Mouse (Mus musculus): ENCODE measurements around the gene Ankrd66. TPM values are rescaled to one million over a fixed set of nuclear protein-coding genes. Genes with fewer than 3 reads are reported as not detected.

The Ankrd66 gene
- polyA plus RNA-seq, 1 experiment: 0.06 TPM

- no peaks in the 10 kb centered on the region; the same call in 1 of the 2 replicates for H3K4me1 ChIP-seq (ENCODE audit: control insufficient read depth, insufficient read depth, insufficient read length)
- DNase-seq (ENCODE audit: low read depth in 1 of 2, low spot score in 2 of 2): no peak
- TF ChIP-seq CTCF (IDR thresholded peaks at IDR 0.05; ENCODE audit: extremely low read depth, insufficient read depth, insufficient read length, insufficient replicate concordance) (no peak), POLR2A (IDR thresholded peaks at IDR 0.05; ENCODE audit: low read depth, low read length) (no peak)
- H3K27ac ChIP-seq (ENCODE audit: insufficient read depth, low read length): peak overlapping the region; percentile 22; the same call in 1 of the 2 replicates
- no peaks in the 10 kb centered on the region for H3K36me3 ChIP-seq (ENCODE audit: control insufficient read depth, insufficient read depth, low read length)
- no peak overlapping the region for H3K4me3 ChIP-seq (ENCODE audit: extremely low read depth, insufficient read depth, insufficient read length)
- no peaks in the 10 kb centered on the region for H3K27me3 ChIP-seq (ENCODE audit: control insufficient read depth, insufficient read depth, low read length)
- 58% methylated on average over 3 of the region's 3 CpGs for WGBS
These were observed 37.0 kb upstream of the Ankrd66 start for GRCm38 (mm10) chr17:43580456-43580855.

GRCm38 (mm10) chr17:43573624-43574073, 30.2 kb upstream of the Ankrd66 start:
- TF ChIP-seq CTCF (IDR thresholded peaks at IDR 0.05; ENCODE audit: extremely low read depth, insufficient read depth, insufficient read length, insufficient replicate concordance) (no peak), POLR2A (IDR thresholded peaks at IDR 0.05; ENCODE audit: low read depth, low read length) (no peak)
- Histone ChIP-seq H3K27ac (ENCODE audit: insufficient read depth, low read length) (no peak overlapping the region), H3K4me1 (ENCODE audit: control insufficient read depth, insufficient read depth, insufficient read length) (peaks cover 4% of the 10 kb centered on the region; the same call in 1 of the 2 replicates), H3K27me3 (ENCODE audit: control insufficient read depth, insufficient read depth, low read length) (no peaks in the 10 kb centered on the region), H3K36me3 (ENCODE audit: control insufficient read depth, insufficient read depth, low read length) (no peaks in the 10 kb centered on the region), H3K4me3 (ENCODE audit: extremely low read depth, insufficient read depth, insufficient read length) (no peak overlapping the region)
- 46% methylated on average over 3 of the region's 3 CpGs for WGBS
- peak in 1 of 2 experiments; percentile 14 for DNase-seq (ENCODE audit: low read depth in 1 of 2, low spot score in 2 of 2)

- Histone ChIP-seq H3K4me3 (ENCODE audit: extremely low read depth, insufficient read depth, insufficient read length) (no peak overlapping the region), H3K27ac (ENCODE audit: insufficient read depth, low read length) (peak overlapping the region; percentile 44; the same call in 1 of the 2 replicates), H3K36me3 (ENCODE audit: control insufficient read depth, insufficient read depth, low read length) (no peaks in the 10 kb centered on the region), H3K27me3 (ENCODE audit: control insufficient read depth, insufficient read depth, low read length) (no peaks in the 10 kb centered on the region), H3K4me1 (ENCODE audit: control insufficient read depth, insufficient read depth, insufficient read length) (peaks cover 3% of the 10 kb centered on the region; the same call in 1 of the 2 replicates)
- WGBS: 50% methylated on average over 7 of the region's 7 CpGs
- no peak for TF ChIP-seq POLR2A (IDR thresholded peaks at IDR 0.05; ENCODE audit: low read depth, low read length)
- no peak for TF ChIP-seq CTCF (IDR thresholded peaks at IDR 0.05; ENCODE audit: extremely low read depth, insufficient read depth, insufficient read length, insufficient replicate concordance)
- no peak for DNase-seq (ENCODE audit: low read depth in 1 of 2, low spot score in 2 of 2)
These were observed 25.8 kb upstream of the Ankrd66 start for GRCm38 (mm10) chr17:43569287-43569686.

GRCm38 (mm10) chr17:43567992-43568888, 24.8 kb upstream of the Ankrd66 start, which contains the start of gene Pla2g7:
Pla2g7 (plus strand) TSS chr17:43568098.
- Histone ChIP-seq H3K36me3 (ENCODE audit: control insufficient read depth, insufficient read depth, low read length) (no peaks in the 10 kb centered on the region), H3K27ac (ENCODE audit: insufficient read depth, low read length) (peak within 1 kb of the TSS; percentile 61), H3K4me3 (ENCODE audit: extremely low read depth, insufficient read depth, insufficient read length) (peak within 1 kb of the TSS; percentile 48), H3K27me3 (ENCODE audit: control insufficient read depth, insufficient read depth, low read length) (no peaks in the 10 kb centered on the region), H3K4me1 (ENCODE audit: control insufficient read depth, insufficient read depth, insufficient read length) (peaks cover 3% of the 10 kb centered on the region; the same call in 1 of the 2 replicates)
- TF ChIP-seq POLR2A (IDR thresholded peaks at IDR 0.05; ENCODE audit: low read depth, low read length) (no peak), CTCF (IDR thresholded peaks at IDR 0.05; ENCODE audit: extremely low read depth, insufficient read depth, insufficient read length, insufficient replicate concordance) (no peak)
- 5% methylated on average over 34 of the region's 34 CpGs for WGBS
- DNase-seq (ENCODE audit: low read depth in 1 of 2, low spot score in 2 of 2): peak in 1 of 2 experiments; percentile 44

GRCm38 (mm10) chr17:43567593-43567991, 24.2 kb upstream of the Ankrd66 start:
- TF ChIP-seq CTCF (IDR thresholded peaks at IDR 0.05; ENCODE audit: extremely low read depth, insufficient read depth, insufficient read length, insufficient replicate concordance) (no peak), POLR2A (IDR thresholded peaks at IDR 0.05; ENCODE audit: low read depth, low read length) (no peak)
- DNase-seq (ENCODE audit: low read depth in 1 of 2, low spot score in 2 of 2): no peak
- 60% methylated on average over 12 of the region's 12 CpGs for WGBS
- H3K27ac ChIP-seq (ENCODE audit: insufficient read depth, low read length): no peak overlapping the region
- no peaks in the 10 kb centered on the region for H3K27me3 ChIP-seq (ENCODE audit: control insufficient read depth, insufficient read depth, low read length)
- no peak overlapping the region for H3K4me3 ChIP-seq (ENCODE audit: extremely low read depth, insufficient read depth, insufficient read length)
- H3K36me3 ChIP-seq (ENCODE audit: control insufficient read depth, insufficient read depth, low read length): no peaks in the 10 kb centered on the region
- peaks cover 2% of the 10 kb centered on the region; the same call in 1 of the 2 replicates for H3K4me1 ChIP-seq (ENCODE audit: control insufficient read depth, insufficient read depth, insufficient read length)

- Histone ChIP-seq H3K36me3 (ENCODE audit: control insufficient read depth, insufficient read depth, low read length) (no peaks in the 10 kb centered on the region), H3K27ac (ENCODE audit: insufficient read depth, low read length) (no peak overlapping the region), H3K4me3 (ENCODE audit: extremely low read depth, insufficient read depth, insufficient read length) (no peak overlapping the region), H3K27me3 (ENCODE audit: control insufficient read depth, insufficient read depth, low read length) (no peaks in the 10 kb centered on the region), H3K4me1 (ENCODE audit: control insufficient read depth, insufficient read depth, insufficient read length) (peaks cover 3% of the 10 kb centered on the region; the same call in 1 of the 2 replicates)
- 85% methylated on average over 7 of the region's 7 CpGs for WGBS
- TF ChIP-seq POLR2A (IDR thresholded peaks at IDR 0.05; ENCODE audit: low read depth, low read length) (no peak), CTCF (IDR thresholded peaks at IDR 0.05; ENCODE audit: extremely low read depth, insufficient read depth, insufficient read length, insufficient replicate concordance) (no peak)
- no peak for DNase-seq (ENCODE audit: low read depth in 1 of 2, low spot score in 2 of 2)
These were observed 20.0 kb upstream of the Ankrd66 start for GRCm38 (mm10) chr17:43563192-43563987.

Measured in spleen, adult 2 months (tissue).